6 mouse cellular contexts compared by ENCODE assay signal in genomic region chr14:76160580-76160979, GRCm38 (mm10). TPM values are rescaled to one million over a fixed set of nuclear protein-coding genes. Genes with fewer than 3 reads are reported as not detected.
DNase-seq lines count a peak whose midpoint lies in the region; ATAC-seq and TF ChIP-seq lines count a peak whose summit lies in the region.
"Not testable (repeated sequence)": the region's sequence is repeated elsewhere in the genome, so short reads cannot be mapped to it uniquely, and the experiment has no call there.

No protein-coding gene starts in this region.

- not testable (repeated sequence) for H3K27me3 ChIP-seq in CH12.LX (replicated peaks); liver, postnatal 0 days (ENCODE audit: insufficient read depth, low read length); stomach, postnatal 0 days (ENCODE audit: control insufficient read depth, insufficient read depth, low read length)

- in situ Hi-C loops in CH12.LX (cut with MboI; ENCODE audit: low pct_ligation_motif_present, low pct_unique_long_range_greater_than_20kb, low sequenced_read_pairs): loop anchor here (25.0 kb wide), 1 partner anchor 852 kb away; no protein-coding TSS in a partner anchor

- WGBS in liver, postnatal 0 days (ENCODE audit: insufficient replicate concordance): 72% methylated on average over 5 of the region's 6 CpGs
- WGBS in stomach, postnatal 0 days: 91% methylated on average over 6 of the region's 6 CpGs

- TF ChIP-seq CTCF in CH12.LX (conservative IDR thresholded peaks at IDR 0.05 in 1 of 2, IDR thresholded peaks at IDR 0.05 in 1 of 2; ENCODE audit: low read depth in 2 of 2, low read length in 2 of 2): peak in 1 of 2 experiments; percentile 50; a peak in 2 of 4 replicates
- 0 out of 2 replicates have a peak, but pooled peaks have one; percentile 3 for TF ChIP-seq CTCF in liver, postnatal 0 days (IDR thresholded peaks at IDR 0.05; ENCODE audit: low read depth)
- TF ChIP-seq CTCF in stomach, postnatal 0 days (IDR thresholded peaks at IDR 0.05; ENCODE audit: low read depth): 0 out of 2 replicates have a peak, but pooled peaks have one; percentile 5

- H3K9me3 ChIP-seq in CH12.LX (replicated peaks; ENCODE audit: low read length); liver, postnatal 0 days (ENCODE audit: low read length); stomach, postnatal 0 days (ENCODE audit: control insufficient read depth, low read length): not testable (repeated sequence)

- peak; percentile 23 for TF ChIP-seq RAD21 in CH12.LX (IDR thresholded peaks at IDR 0.05; ENCODE audit: low read depth, low read length)

- ATAC-seq in liver, postnatal 0 days; stomach, postnatal 0 days (ENCODE audit: low FRiP score, low TSS enrichment): not testable (repeated sequence)

- H3K27ac ChIP-seq in CH12.LX (ENCODE audit: insufficient read depth, low read depth); liver, postnatal 0 days (ENCODE audit: low read depth); stomach, postnatal 0 days (replicated peaks): not testable (repeated sequence)

- not testable (repeated sequence) for H3K36me3 ChIP-seq in CH12.LX (replicated peaks in 1 of 2; ENCODE audit: control insufficient read depth in 1 of 2, insufficient read depth in 1 of 2, low read length in 1 of 2); liver, postnatal 0 days (replicated peaks; ENCODE audit: insufficient read depth, low read length); stomach, postnatal 0 days (ENCODE audit: control insufficient read depth, insufficient read depth, low read length)

- DNase-seq in A20 (ENCODE audit: low read depth, low spot score): peak; percentile 27
- DNase-seq in CH12.LX (ENCODE audit: extremely low read depth); liver, postnatal 0 days; stomach, postnatal 0 days (ENCODE audit: low spot score): not testable (repeated sequence)
- DNase-seq in ES-CJ7 (ENCODE audit: low read depth, low spot score): peak; percentile 61
- DNase-seq in R1 (ENCODE audit: low read depth, low spot score): peak; percentile 59

- not testable (repeated sequence) for TF ChIP-seq POLR2A in CH12.LX (IDR thresholded peaks at IDR 0.05; ENCODE audit: low read depth, low read length)

- not testable (repeated sequence) for H3K9ac ChIP-seq in CH12.LX (ENCODE audit: insufficient read depth, low read depth); liver, postnatal 0 days (replicated peaks); stomach, postnatal 0 days (ENCODE audit: low read length)

- not testable (repeated sequence) for H3K4me3 ChIP-seq in CH12.LX (replicated peaks in 1 of 3; ENCODE audit: low read depth in 2 of 3, low read length in 2 of 3, poor library complexity in 1 of 3); liver, postnatal 0 days (ENCODE audit: low read depth, low read length); stomach, postnatal 0 days (ENCODE audit: low read depth, low read length)

- H3K4me2 ChIP-seq in CH12.LX (ENCODE audit: insufficient read depth, low read depth, poor library complexity, severe bottlenecking); liver, postnatal 0 days (ENCODE audit: low read depth, low read length); stomach, postnatal 0 days (replicated peaks; ENCODE audit: low read depth): not testable (repeated sequence)

- not testable (repeated sequence) for H3K4me1 ChIP-seq in CH12.LX (ENCODE audit: control insufficient read depth in 1 of 2, insufficient read depth in 2 of 2); liver, postnatal 0 days (ENCODE audit: insufficient read depth); stomach, postnatal 0 days (replicated peaks; ENCODE audit: control insufficient read depth, insufficient read depth)

- H3K79me2 ChIP-seq in CH12.LX (replicated peaks; ENCODE audit: control insufficient read depth, extremely low read depth, insufficient read depth, poor library complexity, severe bottlenecking): not testable (repeated sequence)

- TF ChIP-seq EP300 in CH12.LX (IDR thresholded peaks at IDR 0.05; ENCODE audit: low read length); liver, postnatal 0 days (IDR thresholded peaks at IDR 0.05; ENCODE audit: low read depth); stomach, postnatal 0 days (optimal IDR thresholded peaks at IDR 0.05): not testable (repeated sequence)

- dilution Hi-C loops in CH12.LX (cut with MboI; ENCODE audit: extremely low pct_ligation_motif_present, extremely low pct_unique_long_range_greater_than_20kb, low sequenced_read_pairs): not testable (repeated sequence)

RNA-seq across cellular contexts. Expression of gene Nufip1, which starts 49.9 kb away (rescaled TPM):
- total RNA-seq in CH12.LX (2012; rRNA removed) (14.8 and 17.5 TPM in 2 replicates), CH12.LX (2014; rRNA removed) (31.7 and 32.1 TPM in 2 replicates)
- polyA plus RNA-seq in CH12.LX (2012; ENCODE audit: insufficient read length, low read depth): 24.6 and 28.4 TPM in 2 replicates
- 4.7 and 5.1 TPM in 2 replicates for polyA plus RNA-seq in liver, postnatal 0 days (2015; fragmentation: Nextera tagmentation; extraction: Ambion mirVana)
- 7.2 and 7.3 TPM in 2 replicates for polyA plus RNA-seq in stomach, postnatal 0 days (2015; fragmentation: Nextera tagmentation; extraction: Ambion mirVana)

RNA-seq across cellular contexts. Expression of gene Gpalpp1, which starts 50.0 kb away (rescaled TPM):
- 12.9 and 13.5 TPM in 2 replicates for total RNA-seq in CH12.LX (2012; rRNA removed)
- 25.2 and 26.1 TPM in 2 replicates for total RNA-seq in CH12.LX (2014; rRNA removed)
- 18.9 and 20.2 TPM in 2 replicates for polyA plus RNA-seq in CH12.LX (2012; ENCODE audit: insufficient read length, low read depth)
- 2.6 and 3.2 TPM in 2 replicates for polyA plus RNA-seq in liver, postnatal 0 days (2015; fragmentation: Nextera tagmentation; extraction: Ambion mirVana)
- polyA plus RNA-seq in stomach, postnatal 0 days (2015; fragmentation: Nextera tagmentation; extraction: Ambion mirVana): 6.3 and 6.4 TPM in 2 replicates
